Mouse (Mus musculus) liver, embryonic 14 days (tissue): ENCODE data around the gene Sfrp5. TPM values are rescaled to one million over a fixed set of nuclear protein-coding genes. Genes with fewer than 3 reads are reported as not detected.

Experiments
- polyA plus RNA-seq: library from polyadenylated mRNA; depleted of rRNA; stranded (reverse); fragments of >200 nt; gene quantifications from 2 replicates; pipeline ENCODE4 v1.2.3, GENCODE M21; 2012; rRNA removed

Sfrp5 gene
- 0.02 and 0.06 TPM in 2 replicates for polyA plus RNA-seq

GRCm38 (mm10) chr19:42201696-42202381 lies at the start of gene Sfrp5:
TSS of gene Sfrp5 (minus strand) at chr19:42202252.

DNA sequence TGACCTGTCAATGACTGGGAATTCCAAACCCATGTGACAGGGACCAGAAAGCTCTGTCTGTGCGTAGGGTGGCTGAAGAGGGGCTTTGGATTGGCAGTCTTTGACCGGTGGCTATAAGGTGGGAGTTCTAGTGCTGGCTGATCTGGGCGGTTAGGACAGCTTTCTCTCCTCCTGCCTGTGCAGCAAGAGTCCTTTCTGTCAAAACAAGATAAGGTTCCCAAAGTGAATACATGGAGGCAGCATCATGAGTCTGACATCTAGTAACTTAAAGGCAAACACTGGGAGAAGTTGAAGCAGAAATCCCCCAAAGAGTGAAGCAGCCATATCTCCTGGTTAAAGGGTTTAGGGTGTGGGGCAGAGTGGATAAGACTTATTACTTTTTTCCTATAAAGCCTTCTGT lies 45.5 kb upstream of the Sfrp5 start, which contains the start of gene Golga7b:
Gene Golga7b (plus strand): TSS at position 56 of the 400 bp plus-strand sequence.

GRCm38 (mm10) chr19:42163764-42164163 lies 38.3 kb downstream of the Sfrp5 start, which contains the start of gene Zfyve27:
TSS of gene Zfyve27 (plus strand) at chr19:42163951.

Other genes starting within 250 kb of the Sfrp5 start
- 15.6 and 16.5 TPM in 2 replicates for gene Mms19, start 221.1 kb downstream of the Sfrp5 start, polyA plus RNA-seq
- gene Ubtd1, start 220.5 kb downstream of the Sfrp5 start, polyA plus RNA-seq: 4.2 and 4.5 TPM in 2 replicates
- gene Ankrd2, start 166.3 kb downstream of the Sfrp5 start, polyA plus RNA-seq: 0.05 and 0.10 TPM in 2 replicates
- gene Hoga1, start 156.6 kb downstream of the Sfrp5 start, polyA plus RNA-seq: 20.8 and 24.0 TPM in 2 replicates
- 0.72 and 0.90 TPM in 2 replicates for gene 4933411K16Rik, start 150.0 kb downstream of the Sfrp5 start, polyA plus RNA-seq
- 1.5 TPM in 2 replicates for gene Morn4, start 115.9 kb downstream of the Sfrp5 start, polyA plus RNA-seq
- gene Pi4k2a, start 111.8 kb downstream of the Sfrp5 start, polyA plus RNA-seq: 8.0 and 8.6 TPM in 2 replicates
- 7.2 and 7.8 TPM in 2 replicates for gene Avpi1, start 73.2 kb downstream of the Sfrp5 start, polyA plus RNA-seq
- 6.8 and 7.5 TPM in 2 replicates for gene Marveld1, start 54.9 kb downstream of the Sfrp5 start, polyA plus RNA-seq
- 7.8 and 8.7 TPM in 2 replicates for gene Zfyve27, start 38.3 kb downstream of the Sfrp5 start, polyA plus RNA-seq
- gene Golga7b, start 45.3 kb upstream of the Sfrp5 start, polyA plus RNA-seq: not detected in 2 replicates
- 0.02 and 0.06 TPM in 2 replicates for gene Crtac1, start 229.5 kb upstream of the Sfrp5 start, polyA plus RNA-seq